Mouse (Mus musculus): ENCODE measurements at regions not wholly inside any gene's neighbourhood (a gene's known extent, or its start where the extent isn't known, plus 50 kb on each side); places are given as distances from the start of the nearest gene placed in this dataset.

GRCm38 (mm10) chrX:57711914-57712313 lies 208.4 kb upstream of the Gpr101 start:
- no peak for DNase-seq

GRCm38 (mm10) chrX:57709115-57709877 lies 205.7 kb upstream of the Gpr101 start:
- DNase-seq = no peak

GRCm38 (mm10) chrX:57708501-57708900 lies 204.9 kb upstream of the Gpr101 start:
- no peak for DNase-seq

- DNase-seq = no peak
These were observed 204.4 kb upstream of the Gpr101 start for GRCm38 (mm10) chrX:57707932-57708331.

- no peak for DNase-seq
These were observed 203.2 kb upstream of the Gpr101 start for GRCm38 (mm10) chrX:57706683-57707308.

- DNase-seq = no peak
These were observed 188.9 kb upstream of the Gpr101 start for GRCm38 (mm10) chrX:57692506-57692905.

- no peak for DNase-seq
These were observed 173.2 kb upstream of the Gpr101 start for GRCm38 (mm10) chrX:57676764-57677163.

- DNase-seq = peak; percentile 1
These were observed 171.4 kb upstream of the Gpr101 start for GRCm38 (mm10) chrX:57674955-57675354.

- DNase-seq = peak; percentile 2
These were observed 156.0 kb upstream of the Gpr101 start for GRCm38 (mm10) chrX:57659571-57659970.

GRCm38 (mm10) chrX:57656035-57656434 lies 152.5 kb upstream of the Gpr101 start:
- DNase-seq = peak; percentile 1

- no peak for DNase-seq
These were observed 151.9 kb upstream of the Gpr101 start for GRCm38 (mm10) chrX:57655483-57655882.
